Mouse (Mus musculus) gastrocnemius, postnatal 36 days (tissue): ENCODE data around the gene Piga. TPM values are rescaled to one million over a fixed set of nuclear protein-coding genes. Genes with fewer than 3 reads are reported as not detected.

Source experiments
- DNase-seq, 2 experiments: peaks; one replicate each; pipeline ENCODE4 v3.0.0; 2022
- intact Hi-C: fragments of 180-260 bp; cut with DNase I; formaldehyde crosslinking; loops from one replicate; pipeline ENCODE4 v1.15.1; 2025
- long read RNA-seq, 2 experiments: library from polyadenylated mRNA; stranded (forward); transcript quantifications; one replicate each; pipeline ENCODE4 v2.0.0; 2021
- total RNA-seq, 2 experiments: library from RNA; stranded (reverse); gene quantifications; 2 replicates each; pipeline ENCODE4 v1.2.3; 2021

The Piga gene
- 1 to 10 TPM; 1.6 to 1.7 TPM for total RNA-seq
- long read RNA-seq, experiment 1, partial matches to known transcripts, result 0 of 1 reads
- long read RNA-seq, experiment 1, other reads (novel, unspliced or antisense), result 0 of 1 reads
- long read RNA-seq, experiment 2, partial matches to known transcripts, result 1 of 1 reads
- long read RNA-seq, experiment 2, other reads (novel, unspliced or antisense), result 0 of 1 reads

DNA sequence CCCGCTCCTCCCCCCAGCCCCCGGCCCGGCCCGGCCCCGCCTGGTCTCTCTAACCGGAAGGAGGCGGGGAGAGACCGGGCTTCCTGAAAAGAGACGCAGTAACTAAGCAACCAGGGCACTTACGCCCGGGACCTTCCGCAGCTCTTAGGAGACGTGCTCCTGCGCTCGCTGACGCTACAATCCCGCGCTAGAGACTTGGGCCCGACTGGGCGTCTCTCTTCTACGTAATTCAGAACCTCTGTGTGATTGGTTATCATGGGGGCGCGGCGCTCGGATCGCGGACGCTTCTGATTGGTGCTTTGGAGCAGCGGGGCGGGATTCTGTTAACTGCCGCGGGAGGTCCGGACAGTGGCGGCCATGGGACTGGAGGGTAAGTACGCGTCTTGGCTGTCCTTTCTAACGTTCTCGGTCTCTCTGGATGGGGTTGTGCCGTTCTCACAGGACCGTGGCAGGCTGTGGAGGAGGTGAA lies at the start of gene Piga:
TSS of gene Piga (plus strand) at position 317 of the 469 bp plus-strand sequence.
- peak; percentile 78 to 81 for DNase-seq
- intact Hi-C loops, result no loop called here

DNA sequence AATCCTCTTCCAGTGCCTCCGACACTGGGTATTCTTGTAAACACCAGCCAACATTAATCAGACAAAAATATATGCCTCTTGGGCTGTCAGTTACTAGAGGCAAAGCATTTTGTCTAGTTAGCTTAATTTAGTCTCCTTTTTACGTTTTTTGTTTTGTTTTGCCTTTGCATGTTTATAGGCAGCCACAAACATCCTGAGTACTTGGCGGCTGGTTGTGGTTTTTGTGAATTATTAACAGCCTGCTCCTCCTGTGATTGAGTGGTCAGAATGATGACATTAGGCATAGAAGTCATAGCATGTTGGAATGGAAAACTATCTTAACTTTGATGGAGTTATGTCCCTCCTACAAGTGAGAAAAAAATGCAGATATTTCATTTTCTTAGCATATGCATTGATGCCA lies 49.0 kb upstream of the Piga start:
- intact Hi-C loops, result no loop called here
- DNase-seq, result no peak

DNA sequence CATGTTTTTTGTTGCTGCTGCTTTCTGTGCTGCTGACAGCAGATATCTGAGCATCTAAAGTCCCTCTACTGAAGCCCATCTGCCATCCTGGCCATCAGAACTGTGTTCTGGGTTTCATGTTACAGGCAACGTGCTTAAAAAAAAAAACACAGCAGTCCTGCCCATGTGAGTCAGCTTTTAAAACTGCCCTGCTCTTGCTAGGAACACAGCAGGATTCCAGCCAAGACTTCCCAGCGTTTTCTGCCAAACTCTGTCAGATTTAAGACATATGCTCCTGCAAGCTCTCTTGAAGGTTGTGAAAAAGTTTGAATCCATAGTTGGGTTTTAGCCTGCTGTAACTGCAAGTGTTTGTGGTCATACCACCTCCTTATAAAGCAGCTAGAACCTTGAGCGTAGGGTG lies 46.5 kb upstream of the Piga start, which contains the start of gene Vegfd:
TSS of gene Vegfd (plus strand) at position 298 of the 400 bp plus-strand sequence.
- peak in 1 of 2 experiments; percentile 34 for DNase-seq
- intact Hi-C loops, result no loop called here

GRCm38 (mm10) chrX:164374586-164374985 lies 45.0 kb upstream of the Piga start:
- intact Hi-C loops, result no loop called here
- no peak for DNase-seq

DNA sequence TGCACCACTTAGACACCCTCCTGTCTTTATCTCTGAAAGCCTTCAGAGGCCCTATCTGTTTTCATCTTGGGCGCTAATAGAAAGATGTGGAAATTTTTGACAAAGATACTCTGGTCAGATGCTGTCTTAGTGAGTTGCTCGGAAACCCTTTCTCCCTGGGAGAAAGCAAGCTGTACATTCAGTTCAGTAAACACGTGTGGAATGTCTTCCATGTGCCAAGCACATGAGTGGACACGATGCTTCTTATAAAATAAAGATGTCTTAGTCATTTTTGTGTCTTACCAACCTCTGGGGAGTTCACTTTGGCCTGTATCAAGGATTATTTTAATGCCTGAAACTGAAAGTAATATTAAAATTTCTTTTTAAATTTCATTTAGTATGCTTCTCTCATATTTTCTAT lies 39.9 kb upstream of the Piga start:
- intact Hi-C loops, result no loop called here
- DNase-seq, result no peak

DNA sequence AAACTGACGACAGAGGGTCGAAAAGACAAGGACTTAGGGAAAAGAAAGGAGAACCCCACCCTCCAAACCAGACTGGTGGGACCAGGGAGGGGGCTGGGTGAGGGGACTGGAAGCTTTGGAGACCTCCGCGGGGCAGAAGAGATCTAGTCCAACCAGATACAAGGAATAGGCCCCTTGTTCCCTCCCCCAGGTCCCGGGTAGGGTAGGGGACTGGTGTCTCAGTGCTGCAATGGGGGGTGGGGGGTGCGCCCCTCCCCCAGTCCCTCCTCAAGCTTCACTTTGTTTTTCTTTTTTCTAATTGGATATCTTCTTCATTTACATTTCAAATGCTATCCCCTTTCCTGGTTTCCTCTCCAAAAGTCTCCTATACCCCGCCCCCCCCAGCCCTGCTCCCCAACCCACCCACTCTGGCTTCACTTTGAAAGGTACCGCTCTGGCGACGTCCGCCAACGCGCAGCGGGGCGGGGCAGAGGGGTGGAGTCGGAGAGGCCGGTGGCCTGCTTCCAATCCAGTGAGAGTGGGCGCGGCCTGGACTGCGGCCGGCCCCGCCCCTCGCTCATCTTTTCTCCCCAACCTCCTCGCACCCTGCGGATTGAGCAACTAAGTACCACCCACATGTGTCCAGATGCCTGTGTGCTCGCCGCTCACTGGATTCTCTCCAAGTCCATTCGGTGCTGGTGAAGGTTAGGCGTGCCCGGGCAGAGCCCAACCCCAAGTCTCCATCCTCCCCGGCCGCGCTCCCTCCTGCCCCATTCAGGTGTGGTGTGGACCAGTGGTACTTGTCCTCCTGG lies 37.8 kb upstream of the Piga start:
- DNase-seq, result peak; percentile 66 to 68
- intact Hi-C loops, result no loop called here

DNA sequence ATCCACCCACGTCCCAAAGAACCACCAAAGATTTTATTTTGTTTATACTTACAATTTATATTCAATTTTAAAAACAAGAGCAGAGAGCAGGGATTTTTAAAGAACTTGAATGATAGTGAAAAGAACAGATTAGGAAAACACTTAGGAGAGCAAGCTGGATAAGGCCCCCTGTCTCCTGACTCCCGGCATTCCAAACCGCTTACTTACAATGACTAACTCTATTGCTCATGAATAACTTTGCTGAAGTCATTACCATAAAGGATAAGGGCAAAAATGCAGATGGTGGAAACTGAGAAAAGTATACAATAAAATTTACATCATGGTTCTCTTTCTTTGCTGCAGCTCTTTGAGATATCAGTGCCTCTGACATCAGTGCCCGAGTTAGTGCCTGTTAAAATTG lies 25.5 kb upstream of the Piga start:
- no peak for DNase-seq
- intact Hi-C loops, result no loop called here

GRCm38 (mm10) chrX:164398456-164398855 lies 21.1 kb upstream of the Piga start:
- intact Hi-C loops, result no loop called here
- no peak for DNase-seq

- no peak for DNase-seq
- intact Hi-C loops, result no loop called here
These were observed 14.4 kb upstream of the Piga start for GRCm38 (mm10) chrX:164405080-164405649.

DNA sequence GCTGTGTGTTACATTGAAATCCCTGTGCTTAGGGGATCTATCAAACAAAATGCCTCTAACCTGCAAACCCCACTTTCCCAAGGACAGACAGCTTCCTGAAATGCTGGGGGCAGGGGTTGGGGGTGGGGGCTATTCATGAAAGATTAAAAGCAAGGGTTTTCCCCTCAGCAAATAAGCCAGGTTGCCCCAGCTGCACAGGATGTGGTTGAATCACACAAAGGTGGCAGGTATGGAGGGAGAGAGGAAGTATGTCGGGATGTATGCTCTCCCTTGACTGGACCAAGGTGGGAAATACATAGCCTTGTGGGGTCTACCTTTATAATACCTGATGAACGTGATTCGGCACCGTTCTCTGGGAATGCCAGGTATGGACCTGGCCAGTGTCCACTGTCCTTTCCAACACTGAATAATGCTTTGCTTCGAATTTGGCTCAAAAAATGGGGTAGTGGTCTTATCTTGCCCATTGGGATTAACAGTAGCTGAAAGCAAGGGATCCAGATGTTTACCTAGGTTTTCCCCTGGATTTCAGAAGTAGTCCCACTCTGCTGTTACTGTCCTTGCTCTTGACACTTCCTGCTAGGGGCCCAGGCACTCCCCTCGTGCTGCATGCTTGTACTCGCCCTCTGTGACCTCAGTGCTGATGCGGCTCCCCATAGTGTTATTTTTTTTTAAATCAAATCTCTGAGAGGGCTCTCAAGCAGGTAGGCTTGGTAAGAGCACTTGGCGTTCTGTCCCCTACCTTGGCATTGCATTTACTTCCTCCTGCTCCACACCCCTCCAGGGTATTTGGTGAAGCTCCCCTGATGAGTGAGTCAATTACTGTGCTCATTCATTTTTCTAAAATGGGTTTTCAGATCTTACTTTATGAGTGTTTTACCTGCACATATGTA lies 13.2 kb upstream of the Piga start:
- no peak for DNase-seq
- intact Hi-C loops, result no loop called here

DNA sequence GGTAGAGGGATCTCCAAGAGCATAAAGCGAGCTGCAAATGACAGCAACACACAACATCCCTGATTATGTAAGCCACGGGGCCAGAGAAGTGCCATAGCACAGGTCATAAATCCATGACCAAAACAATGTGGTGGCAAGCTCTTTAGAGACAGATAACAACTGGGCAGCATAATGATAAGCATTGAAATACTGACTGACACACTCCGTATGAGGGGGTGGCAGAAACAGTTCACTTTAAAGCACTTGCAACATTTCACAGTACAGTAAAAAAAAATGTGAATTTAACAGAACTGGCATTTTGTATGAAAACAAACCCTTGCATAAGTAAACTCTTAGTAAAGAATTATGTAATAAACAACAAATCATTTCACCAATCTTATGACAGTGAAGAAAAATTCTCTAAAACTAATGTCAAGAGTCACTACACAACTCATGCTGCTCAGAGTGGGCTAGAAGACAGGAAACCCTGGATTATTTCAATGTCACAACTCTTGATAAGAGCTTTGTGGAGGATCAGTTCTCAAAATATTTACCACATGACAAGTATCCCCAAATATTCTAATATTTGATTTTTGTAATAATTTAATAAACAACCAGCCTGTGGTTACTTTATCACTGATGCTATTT lies 11.2 kb upstream of the Piga start:
- intact Hi-C loops, result no loop called here
- DNase-seq, result no peak

DNA sequence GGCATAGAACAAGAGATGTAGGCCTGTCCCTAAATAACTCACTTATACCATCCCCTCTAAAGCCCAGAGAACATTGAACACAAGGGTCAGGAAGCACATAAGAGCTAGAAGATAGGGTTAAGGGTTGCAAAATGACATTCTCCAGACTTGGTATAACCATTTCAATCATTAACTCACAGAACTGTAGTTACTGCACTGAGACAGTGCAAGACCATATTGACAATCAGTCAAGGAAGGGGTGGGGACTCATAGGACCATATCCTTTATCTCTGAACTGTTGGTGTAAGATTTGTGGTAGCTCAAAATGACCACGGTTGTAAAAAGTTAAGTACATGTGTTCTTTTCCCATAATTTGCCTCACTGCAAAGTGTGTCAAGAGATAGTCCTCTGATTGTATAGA lies 9.0 kb upstream of the Piga start:
- no peak for DNase-seq
- intact Hi-C loops, result no loop called here

GRCm38 (mm10) chrX:164416803-164417202 lies 2.8 kb upstream of the Piga start:
- intact Hi-C loops, result no loop called here
- DNase-seq, result no peak

GRCm38 (mm10) chrX:164418008-164418407 lies 1.6 kb upstream of the Piga start:
- no peak for DNase-seq
- intact Hi-C loops, result no loop called here

GRCm38 (mm10) chrX:164419955-164420354 lies 368 bp downstream of the Piga start:
- intact Hi-C loops, result no loop called here
- no peak for DNase-seq

DNA sequence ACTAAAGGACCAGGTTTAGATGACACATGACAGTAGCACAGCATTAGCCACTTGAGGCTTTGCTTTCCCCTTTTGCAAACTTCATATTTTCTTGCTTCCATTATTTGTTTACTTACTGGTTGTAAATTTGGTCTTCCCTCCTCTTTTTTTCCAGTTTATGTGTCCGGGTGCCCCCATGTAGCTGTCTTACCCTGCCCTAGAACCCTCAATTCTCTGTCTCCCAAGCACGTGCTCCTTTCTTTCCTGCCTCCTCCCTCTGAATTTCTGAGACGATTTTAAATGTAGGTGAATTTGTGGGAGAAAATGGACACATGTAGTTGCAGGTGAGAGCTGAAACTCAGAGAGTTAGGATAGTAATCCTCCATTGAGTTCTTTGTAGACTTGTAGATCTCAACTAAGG lies 931 bp downstream of the Piga start:
- no peak for DNase-seq
- intact Hi-C loops, result no loop called here

DNA sequence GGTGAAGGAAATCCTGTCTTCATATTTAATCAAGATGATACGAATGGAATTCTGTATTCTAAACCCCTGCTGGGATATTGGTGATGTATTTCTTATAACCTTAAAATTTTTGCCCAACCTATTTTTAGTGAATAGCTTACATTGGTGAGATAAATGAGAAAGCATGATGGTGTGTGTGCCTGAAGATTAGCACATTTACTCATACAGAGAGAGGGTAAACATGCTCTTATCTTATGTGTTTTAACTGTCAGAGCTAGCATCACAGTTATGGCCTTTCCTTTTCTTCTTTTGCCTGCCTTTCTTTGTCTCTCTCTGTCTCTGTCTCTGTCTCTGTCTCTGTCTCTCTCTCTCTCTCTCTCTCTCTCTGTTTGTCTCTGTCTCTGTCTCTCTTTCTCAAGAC lies 5.2 kb downstream of the Piga start:
- no peak for DNase-seq
- intact Hi-C loops, result no loop called here

- DNase-seq, result no peak
- intact Hi-C loops, result no loop called here
These were observed 7.7 kb downstream of the Piga start for GRCm38 (mm10) chrX:164427295-164427694.

- no peak for DNase-seq
- intact Hi-C loops, result no loop called here
These were observed 8.6 kb downstream of the Piga start for GRCm38 (mm10) chrX:164428224-164428623.

DNA sequence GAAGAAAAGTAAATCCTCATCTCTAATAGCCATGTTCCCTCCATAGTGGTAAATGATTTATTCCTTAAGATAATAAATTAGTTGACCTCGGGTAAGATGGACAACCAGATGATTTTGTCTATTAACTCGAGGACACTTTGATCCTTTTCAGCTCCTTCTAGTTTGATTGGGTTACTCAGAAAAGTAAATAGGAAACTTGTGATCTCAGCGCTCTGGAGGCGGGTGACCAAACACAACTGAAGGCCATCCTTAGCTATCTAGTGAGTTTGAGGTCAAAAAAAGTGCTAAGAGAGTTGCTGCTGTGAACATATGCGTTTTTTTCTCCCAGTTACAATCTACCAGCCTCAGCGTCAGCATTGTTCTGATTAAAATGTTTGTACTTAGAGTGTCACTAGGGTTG lies 11.0 kb downstream of the Piga start:
- DNase-seq, result no peak
- intact Hi-C loops, result no loop called here
